ENCODE assay signal across 8 mouse cellular contexts in the genomic region with DNA sequence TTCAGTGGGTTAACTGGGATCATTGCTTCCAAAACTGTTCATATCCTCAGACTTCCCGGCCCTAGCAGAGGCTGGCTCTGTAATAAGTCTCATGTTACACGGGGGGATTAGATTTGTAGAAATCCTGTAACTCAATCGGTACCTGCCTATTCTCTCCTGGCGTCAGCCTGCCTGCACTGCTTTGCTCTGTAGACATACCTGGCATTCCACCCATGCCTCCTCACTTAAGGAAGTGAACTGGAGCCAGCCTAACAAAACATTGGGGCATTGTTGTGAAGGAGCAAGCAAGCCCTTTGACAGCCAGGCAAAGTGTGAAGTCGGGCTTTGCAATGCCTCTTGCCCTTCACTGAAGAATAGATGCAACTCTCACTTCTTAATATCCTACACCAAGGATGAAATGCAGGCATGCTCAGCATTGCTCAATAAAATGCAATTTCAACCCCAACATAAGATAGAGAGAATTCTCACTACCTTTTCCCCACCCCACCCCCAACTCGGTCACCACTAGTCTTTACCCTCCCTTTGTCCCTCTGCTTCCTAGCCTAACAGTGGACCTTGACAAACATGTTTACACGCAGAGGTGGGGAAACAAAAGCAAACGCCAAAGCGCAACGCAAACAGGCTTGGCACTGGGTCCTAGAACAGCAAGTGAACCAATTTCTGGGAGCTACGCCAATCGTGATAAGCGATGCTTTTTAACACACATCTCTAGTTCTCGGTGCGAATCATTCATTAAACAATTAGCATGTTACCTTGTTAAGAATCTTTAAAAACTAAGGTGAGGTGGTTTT.
DNase-seq lines count a peak whose midpoint lies in the region; ATAC-seq and TF ChIP-seq lines count a peak whose summit lies in the region.

No protein-coding gene starts in this region.

- DNase-seq in kidney, postnatal 0 days (ENCODE audit: low spot score) = peak; percentile 18
- no peak for DNase-seq in kidney, adult 9 months
- peak; percentile 11 for DNase-seq in brain, adult 2 months (ENCODE audit: low read depth, low spot score)
- peak; percentile 66 for DNase-seq in forebrain, postnatal 0 days
- peak; percentile 54 for DNase-seq in lung, postnatal 0 days (ENCODE audit: low spot score)
- no peak for DNase-seq in thymus, postnatal 14 days
- DNase-seq in thymus, postnatal 36 days = no peak

- H3K36me3 ChIP-seq in kidney, postnatal 0 days (ENCODE audit: insufficient read depth, low read length) = no peaks in the 10 kb centered on the region
- H3K36me3 ChIP-seq in forebrain, postnatal 0 days (ENCODE audit: insufficient read depth) = no peaks in the 10 kb centered on the region
- no peaks in the 10 kb centered on the region for H3K36me3 ChIP-seq in lung, postnatal 0 days (ENCODE audit: insufficient read depth, low read length)
- no peaks in the 10 kb centered on the region for H3K36me3 ChIP-seq in intestine, postnatal 0 days (ENCODE audit: control insufficient read depth, insufficient read depth)

- WGBS in kidney, postnatal 0 days = 41% methylated on average over 15 of the region's 15 CpGs
- WGBS in forebrain, postnatal 0 days = 16% methylated on average over 15 of the region's 15 CpGs
- 22% methylated on average over 15 of the region's 15 CpGs for WGBS in lung, postnatal 0 days
- WGBS in intestine, postnatal 0 days = 25% methylated on average over 15 of the region's 15 CpGs

- no peaks in the 10 kb centered on the region for H3K27me3 ChIP-seq in kidney, postnatal 0 days (ENCODE audit: insufficient read depth, low read length)
- no peaks in the 10 kb centered on the region for H3K27me3 ChIP-seq in forebrain, postnatal 0 days (ENCODE audit: insufficient read depth, low read length)
- H3K27me3 ChIP-seq in lung, postnatal 0 days (replicated peaks; ENCODE audit: insufficient read depth, low read length) = no peaks in the 10 kb centered on the region
- H3K27me3 ChIP-seq in intestine, postnatal 0 days (replicated peaks; ENCODE audit: control insufficient read depth, insufficient read depth, low read length) = no peaks in the 10 kb centered on the region

- no peaks in the 10 kb centered on the region for H3K4me1 ChIP-seq in kidney, postnatal 0 days (replicated peaks; ENCODE audit: insufficient read depth, low read length)
- H3K4me1 ChIP-seq in forebrain, postnatal 0 days (ENCODE audit: insufficient read depth) = no peaks in the 10 kb centered on the region
- H3K4me1 ChIP-seq in lung, postnatal 0 days (ENCODE audit: insufficient read depth, low read depth, low read length) = no peaks in the 10 kb centered on the region
- H3K4me1 ChIP-seq in intestine, postnatal 0 days (replicated peaks; ENCODE audit: control insufficient read depth, insufficient read depth, low read length) = no peaks in the 10 kb centered on the region

- no peak overlapping the region for H3K4me3 ChIP-seq in kidney, postnatal 0 days (replicated peaks; ENCODE audit: low read depth, low read length)
- peak overlapping the region; percentile 9; the same call in 1 of the 2 replicates for H3K4me3 ChIP-seq in forebrain, postnatal 0 days (ENCODE audit: low read depth, low read length)
- no peak overlapping the region for H3K4me3 ChIP-seq in lung, postnatal 0 days (ENCODE audit: low read depth, low read length)
- no peak overlapping the region for H3K4me3 ChIP-seq in intestine, postnatal 0 days (ENCODE audit: low read depth, low read length)

- ATAC-seq in kidney, postnatal 0 days (replicated peaks; ENCODE audit: low FRiP score, low read depth) = 0 out of 2 replicates have a peak, but pooled peaks have one; percentile 36
- no peak for ATAC-seq in forebrain, postnatal 0 days
- ATAC-seq in lung, postnatal 0 days = peak; percentile 91
- no peak for ATAC-seq in intestine, postnatal 0 days

- H3K9ac ChIP-seq in kidney, postnatal 0 days (ENCODE audit: low read depth, low read length) = no peak overlapping the region
- no peak overlapping the region for H3K9ac ChIP-seq in forebrain, postnatal 0 days
- no peak overlapping the region for H3K9ac ChIP-seq in lung, postnatal 0 days (replicated peaks; ENCODE audit: low read depth)
- H3K9ac ChIP-seq in intestine, postnatal 0 days (ENCODE audit: low read depth, low read length) = no peak overlapping the region

- H3K27ac ChIP-seq in kidney, postnatal 0 days = no peak overlapping the region
- no peak overlapping the region for H3K27ac ChIP-seq in forebrain, postnatal 0 days (ENCODE audit: low read depth, low read length)
- H3K27ac ChIP-seq in lung, postnatal 0 days (ENCODE audit: low read length) = no peak overlapping the region
- H3K27ac ChIP-seq in intestine, postnatal 0 days (ENCODE audit: low read depth, low read length) = no peak overlapping the region

- no peaks in the 10 kb centered on the region for H3K9me3 ChIP-seq in kidney, postnatal 0 days (replicated peaks; ENCODE audit: low read length)
- H3K9me3 ChIP-seq in forebrain, postnatal 0 days (ENCODE audit: low read length) = no peaks in the 10 kb centered on the region
- H3K9me3 ChIP-seq in lung, postnatal 0 days (ENCODE audit: low read length) = no peaks in the 10 kb centered on the region
- no peaks in the 10 kb centered on the region for H3K9me3 ChIP-seq in intestine, postnatal 0 days (ENCODE audit: control insufficient read depth)

- H3K4me2 ChIP-seq in kidney, postnatal 0 days (ENCODE audit: low read length) = no peak overlapping the region
- peak overlapping the region; percentile 38 for H3K4me2 ChIP-seq in forebrain, postnatal 0 days (ENCODE audit: low read depth)
- H3K4me2 ChIP-seq in lung, postnatal 0 days (replicated peaks; ENCODE audit: low read depth, low read length) = no peak overlapping the region; the same call in 1 of the 2 replicates
- no peak overlapping the region for H3K4me2 ChIP-seq in intestine, postnatal 0 days (replicated peaks; ENCODE audit: low read depth)

- TF ChIP-seq CTCF in kidney, postnatal 0 days (IDR thresholded peaks at IDR 0.05; ENCODE audit: low read depth) = no peak
- TF ChIP-seq CTCF in forebrain, postnatal 0 days (IDR thresholded peaks at IDR 0.05; ENCODE audit: low read depth) = no peak
- TF ChIP-seq CTCF in lung, postnatal 0 days (IDR thresholded peaks at IDR 0.05) = no peak
- TF ChIP-seq CTCF in intestine, postnatal 0 days (IDR thresholded peaks at IDR 0.05; ENCODE audit: low read depth) = no peak

- TF ChIP-seq EP300 in lung, postnatal 0 days (IDR thresholded peaks at IDR 0.05) = peak; percentile 8; the same call in 1 of the 2 replicates

Comparison
In these comparisons a context has a peak if more than half of its experiments do, and no peak if none do; other contexts are left out.
1. DNase-seq: peak in kidney, postnatal 0 days (single experiment), brain, adult 2 months (single experiment), forebrain, postnatal 0 days (single experiment) and lung, postnatal 0 days (single experiment); none in kidney, adult 9 months (single experiment), thymus, postnatal 14 days (single experiment) and thymus, postnatal 36 days (0 of 2).
2. ATAC-seq: peak in kidney, postnatal 0 days (single experiment) and lung, postnatal 0 days (single experiment); none in forebrain, postnatal 0 days (single experiment) and intestine, postnatal 0 days (single experiment).